Mouse (Mus musculus) frontal cortex, adult (tissue): ENCODE measurements around the gene Nek9.

ENCODE experiments used
- ATAC-seq: cut with Nextera tagmentation; 2 replicates; pipeline ENCODE4 v1.9.2; 2017; ENCODE audit warnings: mild to moderate bottlenecking, moderate library complexity, mixed read lengths; ENCODE audit not compliant: low TSS enrichment

Gene Nek9

GRCm38 (mm10) chr12:85346374-85346773 lies 7.2 kb upstream of the Nek9 start:
- ATAC-seq = peak; percentile 51; the same call in 1 of the 2 replicates

DNA sequence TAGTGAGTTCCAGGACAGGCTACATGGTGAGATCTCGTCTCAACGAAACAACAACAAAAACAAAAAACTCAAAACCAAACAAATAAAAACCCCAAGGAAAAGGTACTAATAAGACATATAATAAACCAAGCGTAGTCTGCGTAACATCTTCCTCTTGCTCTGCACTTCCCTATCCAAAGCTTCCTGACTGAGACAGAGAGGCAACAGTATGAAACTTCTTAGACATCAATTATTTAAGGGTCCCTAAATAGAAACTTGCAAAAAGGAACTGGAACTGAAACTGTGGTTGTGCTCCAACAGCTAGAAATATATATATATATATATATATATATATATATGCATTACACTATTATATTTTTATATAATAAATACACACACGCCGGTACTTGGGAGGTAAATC lies 6.4 kb upstream of the Nek9 start:
- ATAC-seq = no peak

DNA sequence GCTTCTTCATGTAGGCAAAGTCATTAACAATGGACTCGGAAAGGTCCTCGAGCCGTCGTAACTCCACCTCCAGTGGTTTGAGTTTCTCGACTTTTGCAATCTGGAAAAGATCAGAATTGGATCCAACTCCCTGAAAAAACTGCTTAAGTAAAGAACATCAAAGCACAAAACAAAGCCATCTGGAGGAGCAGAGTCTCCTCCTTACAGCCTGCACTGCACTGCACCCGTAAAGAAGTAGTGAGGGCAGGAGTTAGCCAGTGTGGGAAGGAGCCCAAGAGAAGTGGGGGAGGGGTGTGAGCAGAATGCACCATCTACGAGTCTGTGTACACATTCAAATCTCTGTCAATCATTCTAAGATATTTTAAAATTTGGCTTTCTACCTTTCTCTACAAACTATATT lies 5.1 kb upstream of the Nek9 start:
- no peak for ATAC-seq

DNA sequence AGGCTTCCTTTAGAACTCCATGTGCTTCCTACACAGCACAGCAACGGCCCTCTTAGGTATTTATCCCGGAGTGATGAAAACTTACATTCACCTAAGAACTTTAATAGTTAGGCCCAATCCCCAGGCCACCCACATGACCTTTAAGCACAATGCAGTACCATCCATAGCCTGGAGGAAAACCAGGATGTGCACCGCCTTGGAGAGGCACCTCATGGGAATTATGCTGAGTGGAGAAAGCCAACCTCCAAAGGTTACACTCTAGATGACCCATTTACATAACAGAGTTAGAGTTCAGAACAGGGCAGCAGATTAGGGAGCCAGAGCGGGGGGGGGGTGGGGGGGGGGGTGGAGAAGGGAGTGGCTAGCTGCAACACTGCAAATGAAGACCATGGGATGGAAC lies 3.1 kb upstream of the Nek9 start:
- no peak for ATAC-seq

DNA sequence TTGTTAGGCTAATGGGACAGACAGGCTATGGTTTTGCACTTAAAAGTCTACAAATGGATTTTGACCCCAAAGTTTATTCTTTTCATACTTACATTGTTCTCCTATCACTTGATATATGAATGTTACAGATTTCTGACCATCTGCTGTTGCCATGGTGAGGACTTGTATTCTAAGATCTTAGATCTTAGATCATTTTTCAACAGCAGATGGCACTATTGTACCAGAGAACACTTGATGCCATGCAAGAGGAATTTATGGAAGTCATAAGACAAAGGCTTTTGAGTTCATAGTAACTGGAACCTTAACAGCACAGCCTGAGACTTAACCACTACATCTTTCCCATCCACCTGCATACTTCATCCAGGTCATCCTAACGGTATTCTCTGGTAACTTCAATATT lies 2.0 kb upstream of the Nek9 start:
- ATAC-seq = peak; percentile 64

DNA sequence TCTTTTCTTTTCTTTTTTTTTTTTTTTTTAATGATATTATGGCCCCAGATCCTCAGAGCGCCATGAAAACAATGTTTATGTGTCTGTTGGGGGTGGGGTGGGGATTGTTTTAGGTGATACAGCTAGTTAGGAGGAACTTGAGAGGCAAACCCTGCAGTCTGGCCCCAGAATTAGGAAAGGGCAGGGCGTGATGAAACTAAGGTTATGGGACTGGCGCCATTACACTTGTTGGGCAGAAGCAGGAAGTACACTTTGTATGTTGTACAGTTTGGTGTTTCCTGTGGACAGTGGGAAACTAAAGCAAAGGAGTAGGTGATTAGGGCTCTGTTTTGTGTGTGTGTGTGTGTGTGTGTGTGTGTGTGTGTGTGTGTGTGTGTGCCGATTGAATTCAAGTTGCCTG lies 785 bp upstream of the Nek9 start:
- no peak for ATAC-seq

DNA sequence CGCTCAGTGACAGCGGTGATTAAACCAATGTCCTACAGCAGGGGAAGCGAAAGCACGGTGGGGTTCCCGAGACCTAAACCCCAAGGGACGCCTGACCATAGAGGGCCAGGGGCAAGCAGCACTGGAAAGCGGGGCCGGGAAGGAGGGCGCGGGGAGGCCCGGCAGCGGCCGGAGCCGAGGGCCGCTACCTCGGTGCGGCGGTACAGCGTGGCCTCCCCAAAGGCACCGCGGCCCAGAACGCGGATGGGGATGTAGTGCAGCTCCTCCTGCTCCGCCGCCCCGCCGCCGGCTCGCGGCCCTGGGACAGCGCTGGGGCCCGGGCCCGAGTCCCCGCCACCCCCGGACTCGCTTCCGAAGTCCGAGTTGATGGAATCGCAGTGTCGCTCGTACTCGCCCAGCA lies 347 bp downstream of the Nek9 start:
- peak; percentile 45 for ATAC-seq

GRCm38 (mm10) chr12:85337567-85338311 lies 1.4 kb downstream of the Nek9 start:
- no peak for ATAC-seq

GRCm38 (mm10) chr12:85330153-85330552 lies 9.0 kb downstream of the Nek9 start:
- ATAC-seq = no peak

- no peak for ATAC-seq
These were observed 30.5 kb downstream of the Nek9 start for GRCm38 (mm10) chr12:85308651-85309050.

DNA sequence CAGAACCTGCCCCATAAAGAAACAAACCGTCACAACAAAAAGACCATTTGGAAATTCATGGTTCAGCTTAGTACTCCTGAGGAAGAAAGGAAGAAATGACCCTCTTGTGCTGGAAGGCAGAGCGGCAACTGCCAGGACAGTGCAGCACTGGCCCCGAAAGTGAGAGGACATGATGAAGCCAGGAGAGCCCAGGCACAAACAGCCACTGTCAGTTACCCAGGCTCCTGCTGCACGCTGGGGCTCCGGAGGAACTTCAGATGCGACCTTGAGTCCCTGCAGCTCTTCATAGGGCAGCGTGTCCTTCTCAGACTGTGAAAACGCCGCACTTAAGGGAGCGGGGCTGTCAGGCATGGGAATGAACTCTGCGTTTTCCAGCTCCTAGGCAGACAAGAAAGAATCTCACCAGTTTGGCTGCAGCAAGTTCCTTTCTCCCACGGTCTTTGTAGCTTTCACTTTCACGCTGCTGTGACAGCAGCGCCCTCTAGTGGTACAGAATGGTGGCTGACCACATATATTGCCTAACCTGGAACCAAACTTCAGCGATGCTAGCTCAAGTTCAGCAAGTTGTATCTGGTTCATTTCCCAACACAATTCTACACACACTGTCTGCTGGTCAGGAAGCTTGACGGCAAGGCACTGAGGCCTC lies 33.8 kb downstream of the Nek9 start:
- ATAC-seq = peak; percentile 94

DNA sequence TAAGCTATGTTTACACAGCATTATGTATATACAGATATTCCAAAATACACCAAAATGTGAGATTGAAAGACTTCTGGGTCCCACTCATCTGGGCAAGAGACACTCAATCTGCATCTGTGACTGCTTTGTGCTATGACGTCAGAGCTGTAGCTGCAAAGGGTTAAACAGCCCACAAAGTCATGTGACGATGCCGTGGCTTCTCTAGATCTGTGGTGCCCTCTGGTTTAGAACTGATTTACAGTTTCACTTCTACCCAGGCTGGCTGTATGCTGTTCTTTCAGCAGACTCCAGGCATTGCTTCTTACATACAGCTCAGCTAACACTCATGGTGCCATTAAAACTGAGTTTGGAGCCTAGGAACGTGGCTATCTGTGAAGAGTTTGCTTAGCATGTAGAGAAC lies 34.4 kb downstream of the Nek9 start:
- ATAC-seq = no peak

GRCm38 (mm10) chr12:85303256-85303655 lies 35.9 kb downstream of the Nek9 start:
- no peak for ATAC-seq

DNA sequence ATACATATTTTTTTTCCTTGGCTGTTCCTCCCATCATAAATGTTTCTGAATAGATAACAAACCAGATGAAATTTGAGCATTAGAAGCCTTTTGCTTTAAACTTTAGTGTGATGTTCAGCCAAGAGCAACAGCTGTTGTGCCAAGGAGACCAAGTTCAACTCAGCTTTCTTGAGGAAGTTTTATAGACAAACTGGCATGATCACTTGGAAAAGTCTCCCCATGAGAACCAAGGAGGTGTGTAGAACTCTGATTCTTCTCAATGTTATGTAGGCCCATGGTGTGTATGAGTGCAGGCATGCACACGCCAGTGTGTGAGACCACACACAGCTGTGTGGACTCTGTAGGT lies 40.4 kb downstream of the Nek9 start:
- no peak for ATAC-seq

GRCm38 (mm10) chr12:85298127-85298834 lies 40.9 kb downstream of the Nek9 start:
- no peak for ATAC-seq

GRCm38 (mm10) chr12:85297345-85297997 lies 41.7 kb downstream of the Nek9 start:
- ATAC-seq = no peak

GRCm38 (mm10) chr12:85296915-85297314 lies 42.2 kb downstream of the Nek9 start:
- no peak for ATAC-seq

GRCm38 (mm10) chr12:85295506-85295905 lies 43.7 kb downstream of the Nek9 start:
- no peak for ATAC-seq

- no peak for ATAC-seq
These were observed 46.3 kb downstream of the Nek9 start for GRCm38 (mm10) chr12:85292906-85293305.

DNA sequence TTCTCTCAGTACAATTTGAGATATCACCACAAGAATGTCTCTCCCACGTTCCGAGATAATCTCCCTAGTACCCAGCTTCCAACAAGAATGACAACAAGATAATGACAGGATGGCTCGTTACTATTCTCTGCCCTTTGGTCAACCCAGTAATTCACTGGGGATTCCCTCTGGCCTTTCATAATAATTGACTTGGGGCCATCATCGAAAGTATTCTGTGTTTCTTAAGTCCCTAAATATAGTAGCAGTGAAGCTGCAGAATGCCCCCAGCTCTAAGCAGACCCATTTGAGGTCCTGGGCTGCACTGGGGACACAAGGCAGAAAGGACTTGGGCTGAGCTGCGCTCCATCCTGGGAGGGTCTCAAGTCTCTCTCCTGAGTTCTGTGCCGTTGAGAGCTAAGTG lies 46.9 kb downstream of the Nek9 start:
- no peak for ATAC-seq

GRCm38 (mm10) chr12:85291541-85291940 lies 47.6 kb downstream of the Nek9 start:
- no peak for ATAC-seq

DNA sequence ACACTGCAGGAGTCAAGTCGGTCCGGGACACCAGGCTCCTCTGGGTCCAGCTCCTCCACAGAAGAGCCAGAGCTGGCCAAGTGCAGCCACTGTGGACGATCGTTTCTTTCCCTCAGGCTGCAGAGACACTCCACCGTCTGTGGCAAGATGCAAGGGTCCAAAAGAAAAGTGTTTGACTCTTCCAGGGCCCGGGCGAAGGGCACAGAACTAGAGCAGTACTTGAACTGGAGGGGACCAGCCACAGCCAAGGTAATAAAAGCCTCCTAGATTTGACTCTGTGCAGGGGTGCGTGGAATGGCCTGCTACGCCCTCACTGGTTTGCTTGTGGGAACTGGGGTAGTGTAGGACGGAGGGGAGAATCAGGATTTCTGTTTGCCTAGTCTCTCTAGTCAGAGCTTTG lies 48.5 kb downstream of the Nek9 start:
- no peak for ATAC-seq
